Mouse (Mus musculus) adrenal gland, adult (tissue): ENCODE data around the gene Spink4.

Experiments
- DNase-seq, 2 experiments: peaks; one replicate each; pipeline ENCODE4 v3.0.0; 2022 to 2023; ENCODE audit warnings: low spot score in 1 of 2; ENCODE audit not compliant: inconsistent age in 2 of 2

The Spink4 gene

GRCm38 (mm10) chr4:40919785-40920184 is at the start of gene Spink4:
Gene Spink4 (plus strand): TSS chr4:40920052.
- peak; percentile 25 to 83 for DNase-seq

GRCm38 (mm10) chr4:40870206-40870605 is 49.6 kb upstream of the Spink4 start:
- DNase-seq: peak in 1 of 2 experiments; percentile 30

GRCm38 (mm10) chr4:40872129-40872528 is 47.7 kb upstream of the Spink4 start:
- no peak for DNase-seq

GRCm38 (mm10) chr4:40873320-40873719 is 46.5 kb upstream of the Spink4 start:
- DNase-seq: no peak

- DNase-seq: peak in 1 of 2 experiments; percentile 49
Measured at GRCm38 (mm10) chr4:40874151-40874600, 45.7 kb upstream of the Spink4 start.

- DNase-seq: no peak
Measured at GRCm38 (mm10) chr4:40874794-40875552, 44.9 kb upstream of the Spink4 start.

- no peak for DNase-seq
Measured at GRCm38 (mm10) chr4:40875842-40876241, 44.0 kb upstream of the Spink4 start.

GRCm38 (mm10) chr4:40876814-40877371 is 43.0 kb upstream of the Spink4 start:
- DNase-seq: peak in 1 of 2 experiments; percentile 49

GRCm38 (mm10) chr4:40877528-40877927 is 42.3 kb upstream of the Spink4 start:
- DNase-seq: no peak

- no peak for DNase-seq
Measured at GRCm38 (mm10) chr4:40883200-40883599, 36.7 kb upstream of the Spink4 start.

- no peak for DNase-seq
Measured at GRCm38 (mm10) chr4:40884282-40885165, 35.3 kb upstream of the Spink4 start.

- peak in 1 of 2 experiments; percentile 47 for DNase-seq
Measured at GRCm38 (mm10) chr4:40885166-40885525, 34.7 kb upstream of the Spink4 start.

GRCm38 (mm10) chr4:40885883-40886282 is 34.0 kb upstream of the Spink4 start:
- DNase-seq: peak in 1 of 2 experiments; percentile 59

GRCm38 (mm10) chr4:40888839-40889238 is 31.0 kb upstream of the Spink4 start:
- DNase-seq: peak in 1 of 2 experiments; percentile 35

- DNase-seq: peak; percentile 77 to 90
Measured at GRCm38 (mm10) chr4:40889252-40889651, 30.6 kb upstream of the Spink4 start.

- no peak for DNase-seq
Measured at GRCm38 (mm10) chr4:40889983-40890382, 29.9 kb upstream of the Spink4 start.

GRCm38 (mm10) chr4:40891206-40891605 is 28.6 kb upstream of the Spink4 start:
- DNase-seq: no peak

GRCm38 (mm10) chr4:40895118-40895517 is 24.7 kb upstream of the Spink4 start:
- no peak for DNase-seq

GRCm38 (mm10) chr4:40895646-40896045 is 24.2 kb upstream of the Spink4 start:
- DNase-seq: no peak

GRCm38 (mm10) chr4:40898476-40899044 is 21.3 kb upstream of the Spink4 start:
- no peak for DNase-seq

GRCm38 (mm10) chr4:40899264-40899663 is 20.6 kb upstream of the Spink4 start:
- peak; percentile 42 to 48 for DNase-seq
